In the genomic region with DNA sequence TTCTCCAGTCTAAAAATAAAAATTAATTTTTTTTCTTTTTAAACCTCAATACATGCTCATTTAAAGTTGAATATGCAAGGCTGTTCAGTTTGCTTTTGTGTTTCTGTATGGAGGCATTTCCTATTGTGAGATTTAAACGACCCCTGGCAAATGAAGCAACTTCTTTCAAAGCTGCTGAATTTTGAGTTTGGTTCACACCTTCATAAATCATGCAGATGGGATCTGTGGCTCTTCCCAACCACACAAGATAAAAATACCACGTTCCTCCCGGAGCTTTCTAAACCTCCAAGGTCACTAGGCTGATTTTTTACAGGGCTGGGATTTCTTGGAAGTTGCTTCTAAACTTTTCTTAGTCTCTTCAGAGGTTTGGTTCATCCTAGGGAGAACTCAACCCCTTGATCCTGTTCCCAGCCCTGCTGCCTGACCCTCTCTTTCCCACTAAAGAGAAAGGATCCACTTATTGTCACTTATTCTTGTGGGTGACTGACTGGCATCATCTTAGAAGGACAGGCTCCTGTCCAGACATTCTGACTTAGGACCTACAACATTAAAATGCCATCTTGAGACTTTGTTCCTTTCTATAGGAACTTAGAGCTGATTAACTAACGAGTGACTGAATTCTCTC, we compare ENCODE assay signal across 15 mouse cellular contexts.
DNase-seq lines count a peak whose midpoint lies in the region; ATAC-seq lines count a peak whose summit lies in the region.
"Had no signal": no experiment of that assay in that cellular context is flagged by ENCODE, and none has a peak within 500 bp of the region (broad histone marks: within the 10 kb centered on the region; RNA-seq: fewer than 3 reads in every experiment).

No protein-coding gene starts in this region.

- ATAC-seq in kidney, embryonic 14.5 days (ENCODE audit: low FRiP score, low TSS enrichment) = no peak
- no peak for ATAC-seq in heart, embryonic 15.5 days (replicated peaks; ENCODE audit: insufficient number of reproducible peaks, insufficient read depth, low FRiP score, low read depth)
- no peak for ATAC-seq in megakaryocyte progenitor cell, adult 5-6 weeks (replicated peaks; ENCODE audit: poor library complexity)

- no peak overlapping the region for H3K4me2 ChIP-seq in kidney, embryonic 14.5 days (replicated peaks; ENCODE audit: low read depth, low read length)
- H3K4me2 ChIP-seq in heart, embryonic 15.5 days = 0 out of 2 replicates have a peak overlapping the region, but pooled peaks have one; percentile 15
- H3K4me2 ChIP-seq: hindbrain, embryonic 12.5 days; neural tube, embryonic 15.5 days had no signal

- H3K4me1 ChIP-seq in kidney, embryonic 14.5 days (ENCODE audit: control insufficient read depth, insufficient read depth, low read length) = peaks cover 6% of the 10 kb centered on the region; the same call in 1 of the 2 replicates
- peaks cover 17% of the 10 kb centered on the region for H3K4me1 ChIP-seq in heart, embryonic 15.5 days (replicated peaks)

- no peaks in the 10 kb centered on the region for H3K36me3 ChIP-seq in kidney, embryonic 14.5 days (ENCODE audit: control insufficient read depth, insufficient read depth, low read length)
- H3K36me3 ChIP-seq in heart, embryonic 15.5 days = no peaks in the 10 kb centered on the region
- H3K36me3 ChIP-seq: hindbrain, embryonic 12.5 days; neural tube, embryonic 15.5 days had no signal

- DNase-seq in heart, adult 11 months = peak; percentile 63
- DNase-seq in heart, adult 8-10 months (ENCODE audit: low spot score) = no peak
- DNase-seq in kidney, postnatal 4 days = no peak
- peak; percentile 43 for DNase-seq in 3T3-L1 (ENCODE audit: low read depth, low spot score)
- DNase-seq in ovary, postnatal 10 days (ENCODE audit: low spot score) = no peak
- DNase-seq: adrenal gland, postnatal 25 days; gastrocnemius, postnatal 10 days; kidney, postnatal 14 days; spleen, adult 18-20 months had no signal

- peak overlapping the region; percentile 7; the same call in 1 of the 2 replicates for H3K9ac ChIP-seq in kidney, embryonic 14.5 days (ENCODE audit: low read depth, low read length)
- no peak overlapping the region for H3K9ac ChIP-seq in heart, embryonic 15.5 days
- H3K9ac ChIP-seq: hindbrain, embryonic 12.5 days; liver, embryonic 14.5 days; neural tube, embryonic 15.5 days had no signal

- H3K27ac ChIP-seq in kidney, embryonic 14.5 days (ENCODE audit: low read depth, low read length) = no peak overlapping the region
- H3K27ac ChIP-seq in heart, embryonic 15.5 days = peak overlapping the region; percentile 91
- H3K27ac ChIP-seq: hindbrain, embryonic 12.5 days; liver, embryonic 14.5 days had no signal

- H3K4me3 ChIP-seq in kidney, embryonic 14.5 days (ENCODE audit: low read length) = no peak overlapping the region
- no peak overlapping the region for H3K4me3 ChIP-seq in heart, embryonic 15.5 days
- H3K4me3 ChIP-seq: hindbrain, embryonic 12.5 days; neural tube, embryonic 15.5 days had no signal

- no peaks in the 10 kb centered on the region for H3K9me3 ChIP-seq in kidney, embryonic 14.5 days (ENCODE audit: control insufficient read depth, low read length)
- H3K9me3 ChIP-seq in heart, embryonic 15.5 days (replicated peaks) = no peaks in the 10 kb centered on the region
- H3K9me3 ChIP-seq: hindbrain, embryonic 12.5 days; neural tube, embryonic 15.5 days had no signal

- WGBS in kidney, embryonic 14.5 days = 30% methylated on average over 4 of the region's 4 CpGs
- WGBS in heart, embryonic 15.5 days = 24% methylated on average over 4 of the region's 4 CpGs

- no peaks in the 10 kb centered on the region for H3K27me3 ChIP-seq in kidney, embryonic 14.5 days (ENCODE audit: control insufficient read depth, insufficient read depth, low read length)
- no peaks in the 10 kb centered on the region for H3K27me3 ChIP-seq in heart, embryonic 15.5 days
- H3K27me3 ChIP-seq: hindbrain, embryonic 12.5 days; neural tube, embryonic 15.5 days had no signal

Comparison
In these comparisons a context has a peak if more than half of its experiments do, and no peak if none do; other contexts are left out.
1. DNase-seq: peak in heart, adult 11 months (single experiment) and 3T3-L1 (single experiment); none in heart, adult 8-10 months (single experiment), kidney, postnatal 4 days (0 of 2) and ovary, postnatal 10 days (single experiment).